Mouse (Mus musculus) adrenal gland, adult (tissue): ENCODE measurements around the gene Tmie.
"Not testable (repeated sequence)": the region's sequence is repeated elsewhere in the genome, so short reads cannot be mapped to it uniquely, and the experiment has no call there.

Experiments
- DNase-seq, 2 experiments: peaks; one replicate each; pipeline ENCODE4 v3.0.0; 2022 to 2023; ENCODE audit warnings: low spot score in 1 of 2; ENCODE audit not compliant: inconsistent age in 2 of 2

Tmie gene

DNA sequence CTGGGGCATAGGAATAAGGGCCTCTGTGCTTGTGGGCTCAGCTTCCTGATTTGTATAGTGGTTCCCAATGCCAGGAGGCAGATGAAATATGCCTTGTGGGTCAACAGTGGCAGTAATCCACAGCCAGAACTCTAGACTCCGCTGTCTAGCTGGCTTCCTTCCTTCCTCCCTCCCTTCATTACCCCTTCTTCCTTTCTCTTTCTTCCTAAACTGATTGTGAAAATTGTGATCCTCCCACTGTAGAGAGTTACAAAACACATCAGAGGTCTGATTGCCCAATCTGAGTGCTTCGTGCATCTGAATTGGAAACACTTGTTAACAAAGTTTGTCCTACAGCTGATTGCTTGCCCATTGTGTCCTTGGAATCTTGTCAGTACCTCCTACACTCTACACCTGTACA, 38.5 kb downstream of the Tmie start:
- peak in 1 of 2 experiments; percentile 65 for DNase-seq

DNA sequence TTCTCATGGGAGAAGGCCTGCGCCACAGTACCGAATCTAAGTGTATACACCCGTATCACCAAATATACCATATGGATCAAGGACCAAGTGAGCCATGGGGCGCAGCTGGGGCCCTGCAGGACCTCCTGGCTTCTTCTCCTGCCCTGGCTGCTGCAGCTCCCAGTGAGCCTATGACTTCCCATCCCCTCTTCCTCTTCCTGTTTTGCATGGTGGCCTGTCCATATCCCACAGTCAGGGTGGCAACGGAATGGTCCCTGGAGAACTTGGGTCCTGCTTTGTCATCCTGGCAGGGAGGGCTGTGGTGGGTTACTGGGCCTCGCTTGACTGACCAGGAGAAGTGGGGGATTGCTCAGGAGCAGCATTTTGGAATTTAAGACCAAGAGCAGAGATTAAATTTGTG, 39.0 kb downstream of the Tmie start:
- no peak for DNase-seq

DNA sequence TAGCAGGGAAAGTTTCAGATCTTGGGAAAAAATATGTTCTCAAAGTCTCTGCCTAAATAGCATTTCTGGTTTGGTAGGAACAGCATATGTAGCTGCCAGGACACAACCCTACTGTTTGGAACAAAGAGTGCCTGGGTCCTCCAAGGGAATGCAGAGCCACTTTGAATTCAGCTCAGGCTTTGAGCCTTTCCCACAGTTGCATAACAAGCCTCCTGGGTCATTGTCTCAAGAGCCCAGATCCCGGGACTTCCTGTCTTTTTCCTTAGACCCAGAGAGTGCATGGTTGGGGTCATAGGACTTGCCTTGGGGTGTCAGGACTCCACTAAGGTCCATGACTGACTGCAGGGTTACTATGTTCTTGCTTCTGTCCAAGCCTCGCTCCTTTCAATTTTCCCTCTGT, 43.8 kb downstream of the Tmie start:
- peak in 1 of 2 experiments; percentile 43 for DNase-seq

DNA sequence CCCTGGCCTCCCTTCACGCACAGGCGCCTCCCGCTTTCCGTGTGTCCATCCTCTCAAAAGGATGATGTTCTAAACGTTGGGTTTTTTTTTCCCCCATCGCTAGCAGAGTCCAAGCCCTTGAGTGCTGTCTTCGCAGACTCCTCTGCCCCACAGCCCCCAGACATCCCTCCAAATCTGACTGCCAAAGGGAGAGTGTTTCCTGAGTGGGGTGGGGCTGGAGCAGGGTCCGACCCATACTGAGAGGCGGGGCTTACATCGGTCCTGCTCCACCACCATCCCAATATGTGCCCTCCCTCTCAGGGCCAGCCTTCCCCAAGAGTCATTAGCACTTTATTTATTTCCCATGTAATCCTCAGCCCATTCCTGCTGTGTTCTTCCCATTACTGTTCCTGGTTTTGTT, 45.0 kb downstream of the Tmie start:
- DNase-seq: no peak

DNA sequence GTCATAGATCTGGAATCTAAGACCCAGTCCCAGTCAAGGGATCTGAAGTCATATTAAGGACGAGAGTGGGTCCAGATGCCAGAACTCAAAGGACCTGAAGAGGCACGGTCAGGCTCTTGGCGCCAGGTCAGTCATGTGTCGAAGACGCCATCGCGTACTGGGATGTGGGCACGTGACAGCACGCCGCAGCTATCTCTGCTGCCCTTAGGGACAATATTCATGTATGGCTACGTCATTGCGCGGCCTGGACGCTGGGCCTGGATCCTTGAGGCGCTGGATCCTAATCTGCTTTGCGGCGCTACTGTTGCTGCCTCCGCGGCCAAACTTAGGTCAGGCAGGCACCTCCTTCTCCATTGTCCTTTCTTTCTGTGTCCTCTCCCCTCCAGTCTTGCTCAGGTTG, 45.5 kb downstream of the Tmie start, which contains the start of gene Prss45:
Gene Prss45, plus strand, starts transcription at position 178 of the 400 bp plus-strand sequence.
- DNase-seq: no peak

DNA sequence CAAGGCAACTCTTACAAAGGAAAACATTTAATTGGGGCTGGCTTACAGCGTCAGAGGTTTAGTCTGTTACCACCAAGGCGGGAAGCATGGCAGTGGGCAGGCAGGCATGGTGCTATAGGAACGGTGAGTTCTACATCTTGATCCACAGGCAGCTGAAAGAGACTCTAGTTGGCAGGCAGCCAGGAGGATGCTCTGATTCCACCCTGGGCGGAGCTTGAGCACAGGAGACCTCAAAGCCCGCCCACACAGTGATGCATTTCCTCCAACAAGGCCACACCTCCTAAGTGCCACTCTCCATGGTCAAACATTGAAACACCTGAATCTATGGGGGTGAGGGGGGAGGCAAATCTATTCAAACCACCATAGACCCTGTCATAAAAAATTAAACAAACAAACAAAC, 46.9 kb downstream of the Tmie start:
- DNase-seq: no peak

DNA sequence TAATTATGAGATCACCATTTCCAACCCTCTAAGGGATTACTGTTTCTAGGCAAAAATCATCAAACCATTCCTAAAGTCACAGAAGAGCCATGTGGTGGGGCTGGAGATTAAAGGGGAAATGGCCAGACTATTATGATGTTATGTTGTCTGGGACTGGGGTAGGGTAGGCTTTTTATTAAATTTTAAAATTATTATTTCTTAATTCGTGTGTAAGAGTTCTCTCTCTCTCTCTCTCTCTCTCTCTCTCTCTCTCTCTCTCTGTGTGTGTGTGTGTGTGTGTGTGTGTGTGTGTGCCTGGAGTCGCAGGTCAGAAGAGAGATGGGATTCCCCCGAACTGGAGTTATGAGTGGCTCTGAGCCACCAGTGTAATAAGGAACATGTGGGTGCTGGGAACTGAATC, 53.5 kb downstream of the Tmie start, which contains the start of gene Prss43:
Gene Prss43, plus strand, starts transcription at position 301 of the 400 bp plus-strand sequence.
- no peak for DNase-seq

DNA sequence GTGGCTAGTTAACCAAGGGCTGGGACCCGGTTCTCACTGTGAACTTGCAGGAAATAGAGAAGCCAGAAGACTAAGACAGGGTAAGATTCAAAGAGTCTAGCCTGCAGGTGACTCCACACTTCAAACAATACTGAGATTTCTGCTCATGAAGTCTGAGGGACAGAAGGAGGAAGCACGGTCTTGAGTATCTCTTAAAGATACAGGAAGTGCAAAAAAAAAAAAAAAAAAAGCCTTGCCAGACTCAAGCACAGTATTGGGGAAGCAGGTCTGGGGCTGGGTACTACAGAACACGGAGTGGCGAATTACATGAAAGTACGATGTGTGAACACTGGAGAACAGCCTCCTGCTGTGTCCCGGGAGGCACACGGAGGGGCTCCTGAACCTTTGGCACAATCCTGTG, 54.1 kb downstream of the Tmie start:
- no peak for DNase-seq

DNA sequence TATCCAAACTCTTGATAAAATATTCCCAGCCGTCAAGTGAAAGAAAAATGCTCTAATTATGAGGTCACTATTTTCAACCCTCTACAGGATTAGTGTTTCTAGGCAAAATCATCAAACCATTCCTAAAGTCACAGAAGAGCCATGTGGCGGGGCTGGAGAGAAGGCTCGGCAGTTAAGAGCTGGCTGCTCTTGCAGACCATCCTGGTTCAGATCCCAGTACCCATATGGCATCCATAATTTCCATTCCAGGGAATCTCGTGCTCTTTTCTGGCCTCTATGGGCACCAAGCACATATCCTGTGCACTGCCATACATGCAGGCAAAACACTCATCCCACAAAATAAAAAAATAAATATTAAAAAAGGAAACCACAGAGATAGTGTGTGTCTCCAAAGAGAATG, 54.5 kb downstream of the Tmie start:
- DNase-seq: no peak

DNA sequence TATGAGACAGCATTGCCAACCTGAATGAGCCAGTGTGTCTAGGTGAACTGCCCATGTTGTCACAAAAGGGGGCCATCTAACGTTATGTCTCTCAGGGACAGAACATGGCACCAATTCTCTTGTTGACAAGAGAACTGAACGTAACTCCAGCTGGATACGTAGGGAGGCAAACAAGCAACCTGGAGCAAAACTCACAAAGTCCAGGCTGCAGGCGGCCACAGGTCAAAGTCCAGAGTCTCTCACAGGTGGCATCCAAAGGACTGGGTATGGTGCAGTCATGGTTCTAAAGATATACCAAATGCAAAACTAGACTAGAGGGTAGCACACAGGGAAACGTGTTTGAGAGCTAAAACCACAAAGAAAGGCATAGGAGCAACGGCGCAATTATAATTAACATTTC, 58.5 kb downstream of the Tmie start:
- no peak for DNase-seq

DNA sequence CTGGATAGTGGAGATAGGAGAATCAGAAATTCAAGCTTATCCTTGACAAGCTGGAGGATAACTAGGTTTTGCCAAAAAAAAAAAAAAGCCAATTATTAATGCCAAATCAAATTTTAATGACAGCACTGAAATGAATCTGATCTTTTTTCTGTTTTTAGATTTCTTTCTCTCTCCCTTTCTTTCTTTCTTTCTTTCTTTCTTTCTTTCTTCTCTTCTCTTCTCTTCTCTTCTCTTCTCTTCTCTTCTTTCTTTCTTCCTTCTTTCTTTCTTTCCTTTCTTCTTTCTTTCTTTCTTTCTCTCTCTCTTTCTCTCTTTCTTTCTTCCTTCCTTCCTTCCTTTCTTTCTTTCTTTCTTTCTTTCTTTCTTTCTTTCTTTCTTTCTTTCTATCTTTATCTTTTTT, 59.4 kb downstream of the Tmie start:
- not testable (repeated sequence) for DNase-seq
